ENCODE assay signal across 8 mouse cellular contexts in the genomic region with DNA sequence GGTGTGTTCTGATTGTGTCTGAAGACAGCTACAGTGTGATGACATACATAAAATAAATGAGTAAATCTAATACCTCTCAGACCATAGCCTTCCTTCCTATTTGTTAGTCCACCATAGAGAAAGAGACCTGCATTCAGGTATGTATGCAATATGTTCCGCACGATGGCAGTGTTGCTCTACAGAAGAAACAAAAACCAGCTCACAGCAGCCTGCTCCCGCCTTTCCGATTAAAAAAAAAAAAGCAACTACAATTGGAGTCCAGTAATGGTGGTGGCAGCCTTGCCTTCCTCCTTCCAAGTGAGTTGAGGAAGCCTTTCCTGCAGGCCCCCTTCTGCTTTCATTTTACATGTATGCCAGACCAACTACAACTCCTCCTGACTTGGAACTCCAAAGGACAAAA.
A peak's percentile ranks its signal among the peaks of the same experiment; 100 is the strongest.
DNase-seq lines count a peak whose midpoint lies in the region; ATAC-seq lines count a peak whose summit lies in the region.

No protein-coding gene starts in this region.

- peak overlapping the region; percentile 31; the same call in 1 of the 2 replicates for H3K4me2 ChIP-seq in intestine, embryonic 14.5 days (ENCODE audit: low read length)
- no peak overlapping the region for H3K4me2 ChIP-seq in intestine, embryonic 16.5 days (ENCODE audit: low read depth, low read length)
- H3K4me2 ChIP-seq in liver, embryonic 15.5 days: peak overlapping the region; percentile 30

- ATAC-seq in intestine, embryonic 14.5 days (replicated peaks; ENCODE audit: low FRiP score, low TSS enrichment, low read depth): no peak
- no peak for ATAC-seq in intestine, embryonic 16.5 days
- no peak for ATAC-seq in liver, embryonic 15.5 days (ENCODE audit: insufficient read depth)

- WGBS in intestine, embryonic 14.5 days: 68% methylated on average over 4 of the region's 4 CpGs
- WGBS in intestine, embryonic 16.5 days: 78% methylated on average over 4 of the region's 4 CpGs
- WGBS in liver, embryonic 15.5 days (ENCODE audit: insufficient replicate concordance): 64% methylated on average over 4 of the region's 4 CpGs

- H3K27ac ChIP-seq in intestine, embryonic 14.5 days (ENCODE audit: low read depth): no peak overlapping the region
- no peak overlapping the region for H3K27ac ChIP-seq in intestine, embryonic 16.5 days (ENCODE audit: low read length)
- H3K27ac ChIP-seq in liver, embryonic 15.5 days (replicated peaks): no peak overlapping the region

- no peak overlapping the region for H3K9ac ChIP-seq in intestine, embryonic 14.5 days (ENCODE audit: low read length)
- H3K9ac ChIP-seq in intestine, embryonic 16.5 days (ENCODE audit: low read depth, low read length): no peak overlapping the region
- H3K9ac ChIP-seq in liver, embryonic 15.5 days: no peak overlapping the region

- no peaks in the 10 kb centered on the region for H3K27me3 ChIP-seq in intestine, embryonic 14.5 days (replicated peaks; ENCODE audit: control insufficient read depth, insufficient read depth, low read length)
- H3K27me3 ChIP-seq in intestine, embryonic 16.5 days (replicated peaks; ENCODE audit: control insufficient read depth, insufficient read depth, low read length): no peaks in the 10 kb centered on the region
- H3K27me3 ChIP-seq in liver, embryonic 15.5 days: no peaks in the 10 kb centered on the region

- H3K4me3 ChIP-seq in intestine, embryonic 14.5 days (ENCODE audit: low read depth, low read length): no peak overlapping the region
- no peak overlapping the region for H3K4me3 ChIP-seq in intestine, embryonic 16.5 days (ENCODE audit: low read length)
- H3K4me3 ChIP-seq in liver, embryonic 15.5 days (replicated peaks): no peak overlapping the region

- no peaks in the 10 kb centered on the region for H3K4me1 ChIP-seq in intestine, embryonic 14.5 days (replicated peaks; ENCODE audit: control insufficient read depth, insufficient read depth, low read length)
- no peaks in the 10 kb centered on the region for H3K4me1 ChIP-seq in intestine, embryonic 16.5 days (ENCODE audit: control insufficient read depth, insufficient read depth, low read length)
- no peaks in the 10 kb centered on the region for H3K4me1 ChIP-seq in liver, embryonic 15.5 days (replicated peaks)

- H3K9me3 ChIP-seq in intestine, embryonic 14.5 days (ENCODE audit: control insufficient read depth, low read length): no peaks in the 10 kb centered on the region
- no peaks in the 10 kb centered on the region for H3K9me3 ChIP-seq in intestine, embryonic 16.5 days (ENCODE audit: control insufficient read depth, low read length)
- H3K9me3 ChIP-seq in liver, embryonic 15.5 days (replicated peaks): no peaks in the 10 kb centered on the region

- H3K36me3 ChIP-seq in intestine, embryonic 14.5 days (ENCODE audit: control insufficient read depth, insufficient read depth, low read length): no peaks in the 10 kb centered on the region
- H3K36me3 ChIP-seq in intestine, embryonic 16.5 days (ENCODE audit: control insufficient read depth, insufficient read depth, low read length): no peaks in the 10 kb centered on the region
- H3K36me3 ChIP-seq in liver, embryonic 15.5 days (replicated peaks): no peaks in the 10 kb centered on the region

- peak; percentile 53 for DNase-seq in intestine, embryonic 14.5 days (ENCODE audit: low spot score)
- peak; percentile 56 for DNase-seq in Muller cell, postnatal 12 days (ENCODE audit: inconsistent ontology term)
- peak; percentile 42 for DNase-seq in embryo, embryonic 11 days
- DNase-seq in layer of hippocampus, adult 9-11 months: no peak
- no peak for DNase-seq in testis, postnatal 14 days (ENCODE audit: low spot score)
- DNase-seq in right cerebral cortex, adult 18-20 months: no peak

Comparison
In these comparisons a context has a peak if more than half of its experiments do, and no peak if none do; other contexts are left out.
1. DNase-seq: peak in intestine, embryonic 14.5 days (single experiment), Muller cell, postnatal 12 days (single experiment) and embryo, embryonic 11 days (single experiment); none in layer of hippocampus, adult 9-11 months (single experiment), testis, postnatal 14 days (single experiment) and right cerebral cortex, adult 18-20 months (single experiment).